Mouse (Mus musculus) adipocyte (in vitro differentiated cells): ENCODE measurements around the gene Med13l.

ENCODE experiments used
- DNase-seq: peaks from one replicate; pipeline ENCODE4 v3.0.0-alpha.2; 2016; ENCODE audit warnings: low spot score

Med13l gene

DNA sequence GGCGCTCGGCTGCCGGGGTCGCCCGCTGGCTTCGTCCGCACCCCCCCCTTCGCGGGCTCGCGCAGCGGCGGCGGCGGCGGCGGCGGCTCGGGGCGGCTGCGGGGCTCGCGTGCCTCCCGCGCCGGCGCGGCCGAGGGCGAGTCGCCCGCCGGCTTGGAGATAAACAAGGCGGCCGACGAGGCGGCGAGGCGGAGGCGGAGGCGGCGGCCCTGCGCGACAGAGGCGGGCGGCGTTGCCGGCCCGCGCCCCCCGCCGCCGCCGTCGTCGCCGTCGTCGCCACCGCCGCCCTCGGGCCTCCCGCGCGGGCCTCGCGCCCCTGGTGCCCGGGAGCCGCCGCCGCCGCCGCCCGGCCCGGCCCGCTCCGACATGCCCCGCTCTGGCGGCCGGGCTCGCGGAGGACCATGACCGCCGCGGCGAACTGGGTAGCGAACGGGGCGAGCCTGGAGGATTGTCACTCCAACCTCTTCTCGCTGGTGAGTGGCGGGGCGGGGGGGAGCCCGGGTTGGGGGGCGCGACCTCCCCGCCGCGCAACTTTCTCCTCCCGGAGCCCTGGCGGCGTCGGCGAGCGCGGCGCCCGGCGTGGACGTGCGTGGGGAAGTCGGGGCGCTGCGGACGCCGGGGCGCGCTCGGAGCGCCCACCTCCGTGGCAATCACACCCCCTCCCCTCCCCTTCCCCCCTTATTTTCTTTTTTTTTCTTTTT, at the start of gene Med13l:
Gene Med13l (plus strand): TSS at position 295 of the 701 bp plus-strand sequence.
- peak; percentile 74 for DNase-seq

DNA sequence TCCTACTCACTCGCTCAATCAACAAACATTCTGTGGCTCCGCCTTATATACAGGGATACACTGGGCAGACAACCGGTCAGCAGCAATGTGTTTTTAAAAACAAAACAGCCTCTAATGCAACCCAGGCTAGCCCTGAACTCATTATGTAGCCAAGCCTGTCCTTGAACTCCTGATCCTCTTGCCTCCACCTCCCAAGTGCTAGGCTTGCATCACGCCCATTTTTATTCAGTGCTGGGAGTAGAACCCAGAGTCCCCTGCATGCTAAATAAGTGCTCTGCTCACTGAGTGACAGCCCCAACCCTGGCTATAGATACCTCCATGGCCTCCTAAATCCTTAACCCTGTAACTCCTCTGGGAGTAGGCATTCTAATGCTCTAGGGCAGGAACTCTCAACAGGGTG, 49.5 kb upstream of the Med13l start:
- no peak for DNase-seq

DNA sequence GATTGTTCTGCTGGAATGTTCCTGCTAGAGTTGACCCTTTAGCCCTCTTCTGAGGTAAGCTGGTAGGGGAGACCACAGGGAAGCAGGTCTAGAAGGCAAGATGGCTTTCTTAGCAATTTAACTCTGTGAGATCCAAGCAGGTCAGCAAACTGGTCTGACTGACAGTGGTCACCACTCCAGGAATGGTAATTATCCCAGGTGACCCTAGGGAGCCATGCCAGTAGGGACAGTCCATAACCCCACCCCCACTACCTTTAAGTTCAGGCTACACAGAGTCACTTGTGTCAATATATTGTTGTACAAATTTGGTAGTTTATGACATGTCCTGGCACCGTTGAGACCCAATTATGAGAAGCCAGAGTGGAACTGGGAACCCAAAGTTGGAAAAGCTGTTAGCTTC, 47.5 kb upstream of the Med13l start:
- peak; percentile 67 for DNase-seq

DNA sequence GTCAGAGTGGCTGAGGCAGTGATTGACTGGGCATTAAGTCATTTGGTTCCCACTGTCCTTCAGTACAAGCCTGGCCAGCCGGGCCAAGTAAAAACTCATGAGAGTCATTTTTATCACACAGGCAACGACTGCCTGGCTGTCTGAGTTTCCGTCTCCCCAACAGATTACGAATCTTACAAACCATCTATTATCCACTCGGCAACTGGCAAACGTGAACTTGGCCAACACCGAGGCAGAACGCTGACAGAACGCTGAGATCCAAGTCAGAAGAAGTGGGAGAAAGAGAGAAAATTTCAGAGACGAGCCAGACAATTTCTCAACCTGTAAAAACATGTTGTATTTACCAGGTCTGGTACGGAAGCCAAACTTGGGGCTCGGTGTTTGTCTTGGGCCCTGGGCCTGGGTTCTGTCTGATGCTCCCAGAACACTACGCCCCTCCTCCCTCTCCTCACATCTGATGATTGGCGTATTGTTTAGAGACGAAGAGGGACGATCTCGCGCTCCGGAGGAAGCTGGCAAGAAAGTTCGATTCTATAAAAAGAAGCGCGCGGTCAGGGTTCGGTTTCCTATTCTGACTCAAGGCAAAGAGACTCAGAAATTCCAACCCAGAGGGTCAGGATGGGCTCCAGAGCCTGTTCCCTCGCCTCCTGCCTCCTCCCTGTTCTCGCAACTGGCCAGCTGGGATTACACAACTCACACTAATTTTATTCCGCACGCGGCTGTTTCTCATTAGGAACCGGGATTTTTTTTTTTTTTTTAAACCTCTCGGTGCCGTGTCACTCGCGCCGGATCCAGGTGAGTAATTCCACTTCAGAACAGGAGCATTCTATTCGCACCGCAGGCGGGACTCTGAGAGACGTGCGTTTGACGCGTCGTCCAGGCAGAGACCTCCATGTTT, 46.6 kb upstream of the Med13l start:
- peak; percentile 97 for DNase-seq

DNA sequence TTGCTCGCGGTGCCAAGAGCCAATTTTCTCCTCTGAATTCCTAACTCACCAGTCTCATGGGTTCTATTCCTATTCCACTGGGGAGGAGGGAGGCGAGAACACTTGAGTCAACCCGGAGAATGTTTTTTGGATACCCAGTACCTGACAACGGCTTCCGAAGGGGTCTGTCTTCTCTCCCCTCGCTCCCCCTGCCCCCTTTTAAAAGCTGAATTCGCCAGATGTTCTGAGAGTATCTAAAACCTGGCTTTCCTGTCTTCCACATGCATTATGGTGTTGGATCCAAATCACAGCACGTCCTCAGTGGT, 46.0 kb upstream of the Med13l start:
- no peak for DNase-seq

DNA sequence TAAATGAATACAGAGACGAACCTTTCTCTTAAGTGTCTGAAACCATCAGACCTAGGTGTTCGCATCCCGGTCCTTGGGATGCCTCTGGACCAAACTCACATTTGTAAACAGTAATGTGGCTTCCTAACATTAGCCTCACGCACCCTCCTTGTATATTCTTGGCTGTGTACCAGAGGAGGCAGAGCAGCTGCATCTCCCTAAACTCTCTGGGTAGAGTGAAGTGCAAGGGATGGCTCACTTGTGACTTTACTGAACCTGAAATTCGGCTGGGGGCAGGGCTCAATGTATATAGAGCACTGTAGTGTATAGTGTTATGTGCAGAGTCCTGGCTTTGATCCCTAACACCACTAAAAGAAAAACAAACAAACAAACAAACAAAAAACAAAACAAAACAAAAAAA, 45.6 kb upstream of the Med13l start:
- peak; percentile 78 for DNase-seq

DNA sequence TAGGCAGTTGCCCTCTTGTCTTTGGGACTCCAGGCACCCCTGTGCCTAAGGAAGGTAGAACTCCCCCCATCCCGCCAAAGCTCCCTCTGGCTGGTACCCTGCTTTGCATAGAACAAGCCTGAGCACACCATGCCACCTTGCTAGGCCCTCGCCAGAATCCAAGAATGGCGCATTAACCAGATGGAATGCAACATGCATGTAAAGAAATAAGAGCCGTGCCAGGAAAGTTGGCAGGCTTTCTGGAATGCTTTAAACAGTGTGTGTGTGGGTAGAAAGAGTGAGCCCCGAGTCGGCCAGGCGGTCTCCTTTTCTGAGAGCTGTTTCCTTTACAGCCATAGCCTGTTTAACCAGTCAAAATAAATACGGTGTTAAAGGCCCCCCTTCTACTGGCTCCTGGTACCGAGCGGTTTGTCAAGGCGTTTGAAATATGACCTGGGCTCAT, 45.2 kb upstream of the Med13l start:
- peak; percentile 71 for DNase-seq

DNA sequence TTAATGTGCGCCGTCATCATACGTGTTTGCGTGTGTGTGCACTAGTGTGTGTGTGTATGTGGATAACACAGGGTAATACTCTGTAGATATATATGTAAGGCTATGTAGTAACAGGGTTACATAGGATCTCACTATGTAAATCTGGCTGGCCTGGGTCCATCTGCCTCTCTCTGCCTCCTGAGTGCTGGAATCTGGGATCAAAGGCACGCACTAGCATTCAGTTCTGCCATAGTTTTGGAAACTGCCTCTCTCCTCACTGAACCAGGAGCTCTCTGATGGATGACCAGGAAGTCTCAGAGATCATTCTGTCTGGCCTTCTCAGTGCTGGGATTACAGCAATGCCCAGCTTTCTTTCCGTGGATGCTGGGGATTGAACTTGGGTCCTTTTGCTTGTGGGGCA, 44.4 kb upstream of the Med13l start:
- no peak for DNase-seq

DNA sequence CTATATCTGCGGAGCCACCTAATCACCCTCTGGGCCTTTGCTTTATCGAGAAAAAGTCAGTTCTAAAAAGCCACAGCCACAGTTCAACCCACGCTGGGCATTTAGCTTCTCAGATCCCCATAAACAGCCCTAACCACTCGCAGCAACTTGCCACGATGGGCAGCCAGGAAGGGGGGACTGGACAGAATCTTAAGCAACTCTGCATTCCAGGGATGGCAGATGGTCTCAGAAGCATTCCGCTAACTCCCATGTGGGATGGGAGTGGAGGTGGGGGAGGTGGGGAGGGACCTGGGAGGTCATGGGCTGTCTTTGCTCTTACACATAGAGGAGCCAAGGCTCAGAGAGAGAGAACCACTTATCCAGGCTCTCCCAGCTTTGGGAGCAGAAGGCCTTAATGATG, 44.0 kb upstream of the Med13l start:
- DNase-seq, result no peak

DNA sequence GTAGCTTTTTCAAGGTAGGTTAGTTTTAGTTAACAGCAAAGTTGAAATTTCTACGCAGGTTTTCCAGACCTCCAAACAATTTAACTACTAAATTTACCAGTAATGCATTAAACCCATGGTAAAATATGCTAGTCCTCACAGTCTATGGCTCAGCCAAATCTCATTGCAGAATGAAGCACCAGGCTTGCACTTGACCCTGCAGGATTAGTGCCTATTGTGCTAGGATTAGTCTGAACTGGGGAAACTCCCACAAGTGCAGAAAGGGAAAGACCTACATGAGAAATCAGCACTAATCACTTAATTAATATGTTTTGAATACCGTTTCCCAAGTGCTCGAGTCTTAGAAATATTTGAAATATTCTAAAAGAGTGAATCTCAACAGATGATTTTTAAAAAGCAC, 40.0 kb upstream of the Med13l start:
- DNase-seq, result no peak

DNA sequence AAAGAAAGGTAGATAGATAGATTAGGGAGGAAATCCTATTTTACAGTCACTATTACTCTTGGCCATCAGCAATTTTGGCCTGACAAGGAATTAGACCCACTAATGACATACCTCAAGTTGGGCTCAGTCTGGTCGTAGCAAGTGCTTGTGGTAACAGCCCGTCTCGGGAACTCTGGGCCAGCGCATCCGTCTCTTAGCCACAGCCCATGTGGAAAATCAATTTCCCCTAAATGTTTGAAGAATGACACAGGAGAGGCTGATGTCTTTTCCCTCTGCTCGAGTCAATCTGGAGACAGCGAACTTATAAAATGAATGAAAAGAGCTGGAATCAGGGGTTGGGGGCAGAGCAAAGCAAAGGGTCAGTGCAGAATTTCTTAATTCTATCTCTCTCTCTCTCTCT, 36.1 kb upstream of the Med13l start:
- DNase-seq, result no peak

DNA sequence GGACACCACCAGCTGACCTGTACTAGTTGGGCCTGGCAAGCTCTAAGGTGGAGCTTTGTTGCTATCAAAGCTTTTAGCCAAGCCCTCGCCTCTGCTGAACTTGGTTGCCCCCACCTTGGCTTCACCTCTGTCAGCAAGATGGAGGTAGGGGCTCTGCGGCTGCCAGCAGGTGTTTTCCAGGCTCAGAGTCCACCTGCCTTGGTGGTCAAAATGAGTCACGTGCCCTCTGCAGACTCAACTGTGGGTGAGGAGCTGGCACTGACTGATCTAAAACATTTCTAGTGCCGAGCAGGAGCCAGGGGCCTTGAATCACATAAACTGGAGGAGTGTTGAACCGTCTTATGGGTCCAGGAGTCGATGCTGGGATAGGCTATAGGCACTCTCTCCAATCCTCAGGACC, 34.8 kb upstream of the Med13l start:
- no peak for DNase-seq

DNA sequence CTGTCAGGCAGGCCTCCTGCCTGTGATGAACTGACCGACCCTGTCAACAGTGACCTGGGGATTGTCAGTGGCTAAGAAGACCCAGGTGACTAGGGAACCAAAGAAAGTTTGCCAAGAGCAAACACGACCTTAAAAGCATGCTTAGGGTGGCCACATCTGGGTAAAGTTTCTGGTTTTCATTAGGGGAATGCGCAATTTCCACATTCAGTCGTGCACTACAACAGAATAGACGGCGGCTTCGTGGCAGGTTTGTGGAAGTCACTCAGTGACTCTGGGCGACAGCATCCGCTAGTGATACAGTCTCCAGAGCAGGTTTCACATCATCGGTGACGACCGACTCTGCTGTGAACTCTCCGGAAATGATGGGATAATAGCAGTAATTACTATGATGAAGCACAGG, 34.0 kb upstream of the Med13l start:
- no peak for DNase-seq

DNA sequence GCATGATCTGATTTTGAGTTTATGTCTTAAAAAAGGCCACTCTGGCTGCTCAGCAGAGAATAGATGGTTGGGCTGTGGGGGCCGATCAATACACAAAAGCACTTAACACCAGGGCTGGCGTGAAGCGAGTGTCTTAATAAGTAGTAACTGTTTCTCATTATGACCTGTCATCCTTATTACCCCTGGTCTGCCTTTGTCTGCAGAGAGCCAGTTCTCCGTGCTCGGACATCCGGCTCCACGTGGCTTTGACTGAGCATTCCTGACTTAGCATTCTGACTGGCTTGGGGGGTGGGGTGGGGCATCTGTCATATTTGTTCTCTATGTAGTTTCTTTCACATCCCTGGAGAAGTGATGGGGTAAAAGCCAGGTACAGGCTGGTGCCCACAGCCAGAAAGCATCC, 31.2 kb upstream of the Med13l start:
- DNase-seq, result no peak

DNA sequence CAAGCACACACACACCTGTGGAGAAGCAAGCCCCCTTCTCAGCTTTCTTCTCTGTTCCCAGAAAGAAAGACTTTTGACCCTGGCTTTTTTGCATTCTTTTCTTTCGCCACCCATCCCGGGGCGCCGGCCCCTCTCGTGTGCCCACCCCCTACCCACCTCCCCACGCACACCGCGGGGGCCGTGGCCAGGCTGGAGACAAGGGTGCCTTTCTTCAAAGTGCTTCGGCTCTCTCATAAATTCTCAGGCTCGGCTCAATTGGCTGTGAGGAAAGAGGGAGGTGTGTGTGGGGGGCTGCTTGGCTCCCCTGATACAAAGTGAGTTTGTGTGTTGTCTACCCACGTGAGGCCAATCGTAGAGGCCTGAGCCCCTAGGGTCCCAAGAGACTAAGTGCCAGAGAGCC, 28.4 kb upstream of the Med13l start:
- DNase-seq, result no peak

DNA sequence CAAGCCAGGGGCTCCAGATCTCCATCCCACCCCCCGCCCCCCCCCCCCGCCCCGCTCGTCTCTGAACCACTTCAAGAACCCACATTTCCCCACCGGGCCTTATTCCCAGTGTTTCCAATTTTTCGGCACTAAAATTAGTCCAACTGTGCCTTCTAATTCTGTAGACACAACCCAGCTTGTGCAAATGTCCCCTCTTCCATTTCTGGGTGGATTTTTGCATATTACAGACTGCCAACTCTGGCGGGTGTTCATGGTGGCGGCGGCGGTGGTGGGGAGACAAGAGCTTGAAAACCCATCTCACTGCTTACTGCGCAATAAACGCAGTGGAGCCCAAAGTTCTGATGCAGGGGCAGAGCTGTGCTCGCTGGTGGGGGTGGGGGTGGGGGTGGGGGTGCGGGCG, 27.8 kb upstream of the Med13l start:
- DNase-seq, result no peak

DNA sequence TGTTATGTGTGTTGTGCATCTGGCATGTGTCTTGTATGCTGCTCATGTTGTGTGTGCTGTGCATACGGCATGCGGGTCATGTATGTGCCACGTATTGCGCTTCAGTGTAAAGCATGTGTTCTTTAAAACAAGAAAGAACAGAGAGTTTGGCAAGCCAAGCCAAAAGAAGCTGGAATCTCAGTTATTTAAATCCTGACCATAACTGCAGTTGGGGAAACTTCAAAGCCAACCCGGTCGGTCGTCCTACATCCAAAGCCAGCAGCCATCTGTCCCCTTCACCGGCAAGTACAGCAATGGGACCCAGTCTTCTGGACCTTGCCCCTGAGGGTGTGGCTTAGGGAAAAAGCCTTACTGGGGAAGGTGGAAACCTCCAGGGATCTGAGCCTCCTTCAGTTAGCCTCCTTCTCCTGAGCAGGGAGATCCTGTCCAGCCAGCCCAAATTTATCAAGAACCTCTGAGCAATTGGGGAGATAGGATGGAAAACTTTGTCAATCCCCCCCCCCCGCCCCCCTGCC, 26.0 kb upstream of the Med13l start:
- DNase-seq, result no peak

DNA sequence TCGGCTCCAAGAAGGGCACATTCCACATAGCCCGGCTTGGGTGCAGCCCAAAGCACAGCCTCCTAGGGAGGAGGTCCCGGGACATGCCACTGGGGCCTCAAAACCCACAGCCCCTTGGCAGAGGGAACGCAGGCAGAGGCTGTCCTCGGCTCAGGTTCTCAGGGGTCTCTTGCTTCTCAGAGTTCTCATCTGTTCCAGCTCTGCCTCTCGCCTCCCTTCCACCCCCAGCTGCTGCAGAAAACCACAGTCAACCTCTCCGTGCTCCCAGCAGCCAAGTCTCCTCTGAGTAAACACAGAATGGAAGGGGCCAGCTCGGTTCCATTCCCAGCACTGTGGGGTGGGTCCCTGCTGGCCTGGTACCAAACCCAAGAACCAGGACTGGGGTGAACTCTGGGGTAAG, 25.3 kb upstream of the Med13l start:
- DNase-seq, result no peak

DNA sequence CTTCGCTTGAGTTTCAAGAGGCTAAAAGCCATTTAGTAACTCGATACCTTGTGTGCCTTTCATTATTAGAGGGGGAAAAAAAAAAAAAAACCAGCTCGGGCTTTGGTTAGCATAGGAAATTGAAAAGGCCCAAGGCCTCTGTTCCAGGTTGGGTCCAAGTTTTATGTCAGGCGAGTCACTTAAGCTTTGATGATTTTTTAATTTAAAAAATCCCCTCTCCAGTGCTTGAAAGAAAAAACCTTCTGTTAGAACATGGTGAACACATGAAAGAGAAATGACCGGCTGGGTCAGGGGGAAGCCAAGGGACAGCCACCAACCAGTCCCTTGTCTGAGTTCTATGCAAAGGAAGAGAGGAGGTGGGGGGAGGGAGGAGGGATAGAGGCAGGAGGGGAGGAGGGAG, 22.0 kb upstream of the Med13l start:
- no peak for DNase-seq

DNA sequence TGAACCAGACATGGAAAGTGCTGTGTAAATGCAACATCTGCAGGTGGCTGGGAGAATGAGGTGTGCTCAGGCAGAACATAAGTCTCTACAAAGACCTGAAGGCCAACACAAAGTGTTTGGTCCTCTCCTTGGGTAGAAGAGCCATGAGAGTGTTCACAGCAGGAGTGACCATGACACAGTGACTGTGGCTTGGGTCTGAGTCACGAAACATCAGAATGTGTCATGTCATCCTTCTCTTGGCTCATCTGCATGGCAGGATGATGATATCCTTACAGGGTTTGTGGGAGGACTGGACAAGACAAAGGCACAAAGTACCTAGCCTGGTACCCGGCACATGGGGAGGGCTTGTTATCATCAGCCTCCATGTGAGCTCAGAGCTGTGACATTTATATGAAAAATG, 16.7 kb upstream of the Med13l start:
- no peak for DNase-seq

DNA sequence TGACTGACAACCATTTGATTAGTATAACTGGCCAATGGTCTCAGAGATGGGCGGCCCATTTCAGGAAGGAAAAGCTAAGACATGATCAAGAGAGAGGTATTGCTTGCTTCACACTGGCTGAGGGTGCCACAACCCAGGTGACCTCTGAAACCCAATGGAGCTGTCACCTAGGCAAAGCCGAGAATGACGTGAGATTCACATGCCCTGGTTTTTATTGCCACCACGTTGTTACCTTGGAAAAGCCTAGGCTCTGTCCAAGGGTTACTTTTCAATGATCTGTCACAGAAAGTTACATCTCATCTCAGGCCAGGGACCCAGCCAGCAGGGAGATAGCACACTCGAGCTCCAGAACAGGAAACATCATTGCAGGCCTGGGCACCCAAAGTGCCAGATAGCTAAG, 10.0 kb upstream of the Med13l start:
- no peak for DNase-seq

DNA sequence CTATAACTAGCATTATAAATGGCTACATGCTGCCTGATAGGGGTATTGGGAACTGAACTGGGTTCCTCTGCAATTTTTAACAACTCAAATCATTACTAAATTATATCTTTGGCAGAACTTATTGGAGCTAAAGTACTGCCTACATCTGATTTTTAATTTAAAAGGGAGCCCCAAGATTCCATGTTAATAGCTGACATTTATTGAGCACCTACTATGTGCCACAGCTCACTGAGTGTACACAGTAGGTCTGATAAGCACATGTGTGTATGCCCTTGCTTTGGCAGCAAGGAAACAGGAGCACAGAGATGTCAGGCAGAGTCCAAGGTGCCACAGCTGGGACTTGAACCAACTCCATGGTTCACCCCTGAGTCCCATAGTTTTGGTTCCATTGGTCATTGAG, 7.2 kb upstream of the Med13l start:
- no peak for DNase-seq

DNA sequence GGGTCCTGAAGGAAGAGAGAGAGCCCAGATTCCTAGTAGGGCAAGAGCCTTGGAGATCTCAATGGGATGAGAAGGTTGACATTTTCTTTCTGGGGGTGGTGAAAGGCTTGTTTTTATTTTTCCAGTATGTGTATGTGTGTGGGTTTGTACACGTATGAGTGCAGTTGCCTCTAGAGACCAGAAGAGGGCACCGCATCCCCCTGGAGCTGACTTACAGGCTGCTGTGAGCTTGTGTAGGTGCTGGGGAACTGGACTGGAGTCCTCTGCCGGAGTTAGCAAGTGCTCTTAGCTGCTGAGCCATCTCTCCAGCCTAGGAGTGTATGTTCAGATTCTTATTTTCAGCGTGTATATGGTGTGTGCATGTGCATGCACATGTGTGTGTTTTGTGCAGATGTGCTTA, 5.2 kb upstream of the Med13l start:
- no peak for DNase-seq
